Mouse (Mus musculus) testis, adult 2 months (tissue): ENCODE measurements around the gene Ndrg3. TPM values are rescaled to one million over a fixed set of nuclear protein-coding genes. Genes with fewer than 3 reads are reported as not detected.
"Not testable (repeated sequence)": the region's sequence is repeated elsewhere in the genome, so short reads cannot be mapped to it uniquely, and the experiment has no call there.

Experiments used
- H3K27ac ChIP-seq: fragments of 200-500 bp; 2 replicates; pipeline ENCODE4 v1.5.1; 2012; ENCODE audit warnings: low read depth, low read length; ENCODE audit not compliant: control insufficient read depth, insufficient read depth
- H3K27me3 ChIP-seq: fragments of 200-500 bp; 2 replicates; pipeline ENCODE4 v1.6.1; 2012; ENCODE audit warnings: mild to moderate bottlenecking, low read length, moderate library complexity; ENCODE audit not compliant: control insufficient read depth, insufficient read depth
- H3K36me3 ChIP-seq: fragments of 200-500 bp; 2 replicates; pipeline ENCODE4 v1.6.1; 2012; ENCODE audit warnings: mild to moderate bottlenecking, low read length; ENCODE audit not compliant: control insufficient read depth, insufficient read depth
- H3K4me1 ChIP-seq: fragments of 200-500 bp; 2 replicates; pipeline ENCODE4 v1.6.1; 2012; ENCODE audit warnings: low read length; ENCODE audit not compliant: control insufficient read depth, insufficient read depth
- H3K4me3 ChIP-seq: fragments of 200-500 bp; 2 replicates; pipeline ENCODE4 v1.5.1; 2012; ENCODE audit warnings: low read depth, mild to moderate bottlenecking, low read length, moderate library complexity, mixed read lengths; ENCODE audit not compliant: control insufficient read depth
- CTCF ChIP-seq: fragments of 200-500 bp; IDR thresholded peaks from 2 replicates; pipeline ENCODE4 v1.5.1; 2012; ENCODE audit warnings: low read depth, mild to moderate bottlenecking, inconsistent platforms, low read length, moderate library complexity; ENCODE audit not compliant: control insufficient read depth, insufficient read depth, insufficient replicate concordance
- POLR2A ChIP-seq: fragments of 200-500 bp; IDR thresholded peaks from 2 replicates; pipeline ENCODE4 v1.6.1; 2012; ENCODE audit warnings: low read depth, mild to moderate bottlenecking, inconsistent platforms, low read length, moderate library complexity; ENCODE audit not compliant: control insufficient read depth
- polyA plus RNA-seq: library from polyadenylated mRNA; depleted of rRNA; stranded (reverse); fragments of >200 nt; gene quantifications from 2 replicates; pipeline ENCODE4 v1.2.3, GENCODE M21; 2012

Ndrg3 gene
- polyA plus RNA-seq, 1 experiment, result 368 TPM

- no peaks in the 10 kb centered on the region for H3K27me3 ChIP-seq
- no peaks in the 10 kb centered on the region for H3K4me1 ChIP-seq
- no peaks in the 10 kb centered on the region for H3K36me3 ChIP-seq
- no peak overlapping the region for H3K4me3 ChIP-seq
- no peak for TF ChIP-seq POLR2A
- no peak for TF ChIP-seq CTCF
- H3K27ac ChIP-seq, result no peak overlapping the region
Observed at GRCm38 (mm10) chr2:156954463-156954862, 37.4 kb downstream of the Ndrg3 start.

DNA sequence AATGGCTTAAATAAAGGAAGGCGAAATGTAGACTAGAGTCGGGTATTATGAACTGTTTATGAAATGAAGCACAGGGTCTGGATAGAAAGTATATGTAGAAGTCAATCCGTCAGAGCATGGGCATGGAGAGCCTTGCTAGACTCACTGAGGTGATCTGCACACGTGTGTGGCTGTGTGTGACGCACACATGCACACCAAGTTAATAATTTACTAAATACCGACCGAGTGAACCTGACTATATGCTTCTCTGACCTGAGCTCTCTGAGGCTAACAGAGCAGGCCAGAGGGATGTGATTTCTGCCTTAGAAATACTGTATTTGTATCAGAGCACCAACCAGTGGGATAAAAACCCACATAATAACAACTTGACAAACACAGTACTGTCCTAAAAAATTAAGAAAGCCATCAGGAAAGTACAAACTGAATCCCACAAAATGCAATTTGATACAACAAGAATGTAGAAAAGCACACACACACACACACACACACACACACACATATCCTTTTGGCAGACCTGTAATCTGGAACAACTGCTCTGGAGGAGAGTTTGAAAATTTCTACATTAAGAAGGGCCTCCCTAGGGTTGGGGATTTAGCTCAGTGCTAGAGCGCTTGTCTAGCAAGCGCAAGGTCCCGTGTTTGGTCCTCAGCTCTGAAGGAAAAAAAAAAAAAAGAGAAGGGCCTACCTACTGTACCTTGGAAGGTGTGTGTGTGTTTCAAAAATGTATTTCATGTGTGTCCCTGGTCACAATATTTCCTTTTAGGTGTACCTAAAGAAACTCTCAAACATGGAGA lies 40.4 kb downstream of the Ndrg3 start:
- H3K4me3 ChIP-seq, result peak overlapping the region; percentile 19; the same call in 1 of the 2 replicates
- H3K4me1 ChIP-seq, result no peaks in the 10 kb centered on the region
- H3K27me3 ChIP-seq, result no peaks in the 10 kb centered on the region
- TF ChIP-seq CTCF (no peak), POLR2A (no peak)
- H3K36me3 ChIP-seq, result peaks cover 1% of the 10 kb centered on the region; the same call in 1 of the 2 replicates
- no peak overlapping the region for H3K27ac ChIP-seq

DNA sequence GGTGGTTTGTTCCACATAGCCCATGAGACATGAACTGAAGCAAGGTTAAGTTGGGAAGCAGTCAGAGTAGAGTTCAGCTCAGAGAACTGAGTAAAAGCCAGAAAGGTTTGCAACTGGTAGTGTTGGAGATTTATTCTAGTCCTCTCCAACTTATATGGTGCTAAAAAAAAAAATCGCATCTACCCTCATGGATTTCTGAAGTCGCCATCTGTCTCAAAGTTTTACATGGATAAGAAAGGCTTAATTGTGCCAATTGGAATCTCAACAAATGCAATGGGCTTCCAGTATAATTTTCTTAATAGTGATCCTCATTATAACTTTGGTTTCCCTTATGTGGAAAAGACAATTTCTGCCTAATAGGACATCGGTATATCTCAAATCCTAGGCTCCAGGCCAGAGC lies 41.0 kb downstream of the Ndrg3 start:
- Histone ChIP-seq H3K4me1 (no peaks in the 10 kb centered on the region), H3K36me3 (peaks cover 1% of the 10 kb centered on the region; the same call in 1 of the 2 replicates), H3K27me3 (no peaks in the 10 kb centered on the region), H3K4me3 (no peak overlapping the region), H3K27ac (no peak overlapping the region)
- TF ChIP-seq CTCF, result no peak
- TF ChIP-seq POLR2A, result no peak

- H3K4me3 ChIP-seq, H3K36me3 ChIP-seq, H3K27ac ChIP-seq, H3K27me3 ChIP-seq, H3K4me1 ChIP-seq: not testable (repeated sequence)
Observed at GRCm38 (mm10) chr2:156941523-156941922, 50.3 kb downstream of the Ndrg3 start.

- H3K4me3 ChIP-seq, H3K27me3 ChIP-seq, H3K36me3 ChIP-seq, H3K4me1 ChIP-seq, H3K27ac ChIP-seq: not testable (repeated sequence)
Observed at GRCm38 (mm10) chr2:156939926-156940325, 51.9 kb downstream of the Ndrg3 start.

DNA sequence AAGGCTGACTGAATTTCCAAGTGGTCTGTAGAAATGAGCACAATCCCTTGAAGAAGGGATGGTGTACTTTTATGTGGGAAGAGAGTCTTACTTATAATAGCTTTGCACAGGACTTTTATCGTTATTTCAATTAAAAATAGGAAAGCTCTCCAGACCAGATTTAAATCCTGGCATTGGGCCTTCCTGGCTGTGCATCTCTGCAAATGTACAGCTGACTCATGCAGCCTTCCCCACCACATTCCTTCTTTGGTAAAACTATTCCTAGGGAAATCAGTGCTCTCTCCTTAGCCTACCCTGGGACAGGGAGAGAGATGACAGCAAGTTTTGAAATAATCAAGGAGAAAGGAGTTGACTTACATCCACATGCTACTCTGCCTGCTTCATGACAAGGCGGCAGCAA lies 54.1 kb downstream of the Ndrg3 start:
- Histone ChIP-seq H3K36me3 (no peaks in the 10 kb centered on the region; the same call in 1 of the 2 replicates), H3K27ac (no peak overlapping the region), H3K4me1 (no peaks in the 10 kb centered on the region), H3K27me3 (no peaks in the 10 kb centered on the region), H3K4me3 (no peak overlapping the region)
- no peak for TF ChIP-seq POLR2A
- TF ChIP-seq CTCF, result no peak

GRCm38 (mm10) chr2:156935005-156935404 lies 56.9 kb downstream of the Ndrg3 start:
- Histone ChIP-seq H3K27me3 (no peaks in the 10 kb centered on the region), H3K36me3 (no peaks in the 10 kb centered on the region; the same call in 1 of the 2 replicates), H3K4me1 (no peaks in the 10 kb centered on the region), H3K27ac (no peak overlapping the region), H3K4me3 (no peak overlapping the region)
- no peak for TF ChIP-seq CTCF
- no peak for TF ChIP-seq POLR2A

DNA sequence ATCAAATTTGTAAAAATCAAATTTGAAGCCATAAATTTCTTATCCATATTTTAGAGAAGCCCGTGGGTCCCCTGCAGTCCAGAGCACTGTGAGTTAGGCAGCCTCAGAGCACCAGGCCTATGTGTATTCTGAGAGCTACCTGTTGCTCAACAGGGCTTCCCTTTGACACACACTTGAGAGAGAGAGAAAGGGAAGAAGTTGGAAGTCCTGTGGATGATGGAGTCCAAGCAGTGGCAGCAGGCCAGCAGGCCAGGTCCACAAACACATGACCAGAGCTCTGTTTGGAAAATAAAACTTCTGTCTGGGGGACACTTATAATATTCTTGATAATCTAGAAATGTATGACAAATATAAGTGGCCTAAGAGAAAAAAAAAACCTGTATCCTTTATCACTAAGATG lies 58.4 kb downstream of the Ndrg3 start:
- Histone ChIP-seq H3K36me3 (no peaks in the 10 kb centered on the region; the same call in 1 of the 2 replicates), H3K4me1 (no peaks in the 10 kb centered on the region)

More for the DNA sequence above, 58.4 kb downstream of the Ndrg3 start:
- TF ChIP-seq CTCF (no peak), POLR2A (no peak)
- Histone ChIP-seq H3K27me3 (no peaks in the 10 kb centered on the region), H3K4me3 (no peak overlapping the region), H3K27ac (no peak overlapping the region)
